Mouse (Mus musculus) heart, embryonic 15.5 days (tissue): ENCODE results near the gene Tmem91. TPM values are rescaled to one million over a fixed set of nuclear protein-coding genes. Genes with fewer than 3 reads are reported as not detected.

Source experiments
- ATAC-seq: fragments of 200-750 bp; cut with Nextera tagmentation; replicated peaks from 2 replicates; pipeline ENCODE4 v1.8.0; 2017; ENCODE audit warnings: low read depth, moderate TSS enrichment; ENCODE audit not compliant: insufficient number of reproducible peaks, insufficient read depth, low FRiP score
- H3K27ac ChIP-seq: fragments of 300-500 bp; sonication (generic); 2 replicates; pipeline ENCODE4 v1.5.1; 2015; ENCODE audit warnings: mild to moderate bottlenecking, inconsistent platforms
- H3K27me3 ChIP-seq: fragments of 300-500 bp; sonication (generic); 2 replicates; pipeline ENCODE4 v1.6.1; 2015; ENCODE audit warnings: inconsistent platforms
- H3K36me3 ChIP-seq: fragments of 300-500 bp; sonication (generic); 2 replicates; pipeline ENCODE4 v1.6.1; 2015; ENCODE audit warnings: mild to moderate bottlenecking, inconsistent platforms
- H3K4me1 ChIP-seq: fragments of 300-500 bp; sonication (generic); replicated peaks from 2 replicates; pipeline ENCODE4 v1.6.1; 2015; ENCODE audit warnings: inconsistent platforms
- H3K4me2 ChIP-seq: fragments of 300-500 bp; sonication (generic); 2 replicates; pipeline ENCODE4 v1.6.1; 2015; ENCODE audit warnings: inconsistent platforms, mild to moderate bottlenecking, moderate library complexity
- H3K4me3 ChIP-seq: fragments of 300-500 bp; sonication (generic); 2 replicates; pipeline ENCODE4 v1.5.1; 2015; ENCODE audit warnings: mild to moderate bottlenecking, inconsistent platforms
- H3K9ac ChIP-seq: fragments of 300-500 bp; sonication (generic); 2 replicates; pipeline ENCODE4 v1.6.1; 2015; ENCODE audit warnings: mild to moderate bottlenecking, inconsistent platforms
- H3K9me3 ChIP-seq: fragments of 300-500 bp; sonication (generic); replicated peaks from 2 replicates; pipeline ENCODE4 v1.6.1; 2016; ENCODE audit warnings: inconsistent platforms
- WGBS: fragments of 180-500 bp; shearing (Covaris S2); methylation state at CpG from one replicate; pipeline ENCODE4 v1.1.7; 2015; ENCODE audit warnings: mixed read lengths; 5-methylcytosine and 5-hydroxymethylcytosine counted together
- polyA plus RNA-seq: library from polyadenylated mRNA; unstranded; fragments of >200 nt; fragmentation: Nextera tagmentation; extraction: Ambion mirVana; gene quantifications from 2 replicates; pipeline ENCODE4 v1.2.1, GENCODE M21; 2015

The Tmem91 gene
- polyA plus RNA-seq, 1 experiment from 2014 or later: 1.8 TPM

DNA sequence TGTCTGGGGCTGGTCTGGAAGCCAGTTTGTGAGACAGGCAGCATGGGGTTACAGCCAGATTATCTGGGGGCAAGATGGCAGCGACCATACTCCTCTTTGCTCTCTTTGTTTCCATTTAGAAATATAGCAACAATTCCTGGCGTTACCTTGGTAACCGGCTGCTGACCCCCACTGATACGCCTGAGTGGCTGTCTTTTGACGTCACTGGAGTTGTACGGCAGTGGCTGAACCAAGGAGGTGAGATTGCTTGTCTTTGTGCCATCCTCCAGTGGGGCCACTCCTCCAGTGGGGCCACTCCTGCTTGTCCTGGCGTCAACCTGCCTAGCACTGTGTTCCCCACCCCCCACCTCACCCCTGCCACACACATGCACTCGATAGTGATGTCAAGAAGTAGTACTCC, 19.1 kb upstream of the Tmem91 start:
- peaks cover 4% of the 10 kb centered on the region; the same call in 1 of the 2 replicates for H3K36me3 ChIP-seq
- 72% methylated on average over 8 of the region's 8 CpGs for WGBS

DNA sequence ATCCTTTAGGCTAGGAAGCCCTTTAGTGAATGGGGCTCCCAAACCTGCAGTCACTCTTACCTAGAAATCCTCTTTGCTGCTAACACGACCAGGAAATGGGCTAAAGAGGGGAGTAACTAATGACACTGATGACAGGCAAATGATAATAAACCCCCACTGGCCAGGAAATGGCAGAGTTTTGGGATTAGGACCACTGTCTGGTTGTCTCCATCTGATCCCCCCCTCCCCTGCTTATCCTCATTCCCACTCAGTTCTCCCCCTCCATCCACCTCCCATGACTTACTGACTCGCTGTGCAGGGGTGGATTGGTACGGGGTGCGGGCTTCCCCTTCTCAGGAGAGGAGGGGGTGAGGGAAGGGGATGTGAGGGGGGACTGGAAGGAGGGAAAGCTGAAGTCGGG, 15.1 kb upstream of the Tmem91 start:
- peak overlapping the region; percentile 88 for H3K4me2 ChIP-seq
- H3K27ac ChIP-seq: peak overlapping the region; percentile 89
- no peak for ATAC-seq
- no peaks in the 10 kb centered on the region; the same call in 1 of the 2 replicates for H3K36me3 ChIP-seq
- H3K27me3 ChIP-seq: peaks cover 11% of the 10 kb centered on the region; the same call in 1 of the 2 replicates
- no peak overlapping the region for H3K9ac ChIP-seq
- peaks cover 34% of the 10 kb centered on the region for H3K4me1 ChIP-seq
- peak overlapping the region; percentile 77 for H3K4me3 ChIP-seq
- H3K9me3 ChIP-seq: no peaks in the 10 kb centered on the region
- WGBS: 40% methylated on average over 5 of the region's 5 CpGs

More for the DNA sequence above, 19.1 kb upstream of the Tmem91 start:
- Histone ChIP-seq H3K27ac (no peak overlapping the region), H3K4me3 (no peak overlapping the region), H3K9me3 (no peaks in the 10 kb centered on the region), H3K4me2 (no peak overlapping the region), H3K27me3 (peaks cover 11% of the 10 kb centered on the region; the same call in 1 of the 2 replicates), H3K9ac (no peak overlapping the region), H3K4me1 (peaks cover 9% of the 10 kb centered on the region)
- no peak for ATAC-seq

DNA sequence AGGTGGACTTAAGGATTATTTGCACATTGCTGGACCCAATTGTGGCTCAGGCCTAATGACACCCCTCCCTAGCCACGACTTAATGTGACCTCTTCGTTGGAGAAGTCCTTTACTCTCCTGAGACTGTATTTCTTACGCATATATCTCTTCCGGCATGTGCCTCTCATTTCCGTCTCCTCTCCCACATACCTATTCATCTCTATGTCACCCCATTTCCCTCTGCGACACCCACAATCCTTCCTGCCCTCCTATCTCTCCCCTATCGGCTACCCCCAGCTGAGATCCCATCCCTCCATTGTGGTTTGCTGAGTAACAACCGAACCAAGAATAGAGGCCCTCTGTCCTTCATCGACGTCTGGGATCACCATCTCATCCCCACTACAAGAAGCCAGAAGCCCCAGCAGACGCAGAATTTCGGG, 14.6 kb upstream of the Tmem91 start:
- 6% methylated on average over 12 of the region's 12 CpGs for WGBS
- no peaks in the 10 kb centered on the region; the same call in 1 of the 2 replicates for H3K36me3 ChIP-seq
- H3K27me3 ChIP-seq: peaks cover 11% of the 10 kb centered on the region; the same call in 1 of the 2 replicates
- H3K4me2 ChIP-seq: peak overlapping the region; percentile 88
- H3K27ac ChIP-seq: peak overlapping the region; percentile 89
- ATAC-seq: no peak
- 0 out of 2 replicates have a peak overlapping the region, but pooled peaks have one; percentile 81 for H3K9ac ChIP-seq
- peaks cover 34% of the 10 kb centered on the region for H3K4me1 ChIP-seq
- no peaks in the 10 kb centered on the region for H3K9me3 ChIP-seq
- peak overlapping the region; percentile 77 for H3K4me3 ChIP-seq

DNA sequence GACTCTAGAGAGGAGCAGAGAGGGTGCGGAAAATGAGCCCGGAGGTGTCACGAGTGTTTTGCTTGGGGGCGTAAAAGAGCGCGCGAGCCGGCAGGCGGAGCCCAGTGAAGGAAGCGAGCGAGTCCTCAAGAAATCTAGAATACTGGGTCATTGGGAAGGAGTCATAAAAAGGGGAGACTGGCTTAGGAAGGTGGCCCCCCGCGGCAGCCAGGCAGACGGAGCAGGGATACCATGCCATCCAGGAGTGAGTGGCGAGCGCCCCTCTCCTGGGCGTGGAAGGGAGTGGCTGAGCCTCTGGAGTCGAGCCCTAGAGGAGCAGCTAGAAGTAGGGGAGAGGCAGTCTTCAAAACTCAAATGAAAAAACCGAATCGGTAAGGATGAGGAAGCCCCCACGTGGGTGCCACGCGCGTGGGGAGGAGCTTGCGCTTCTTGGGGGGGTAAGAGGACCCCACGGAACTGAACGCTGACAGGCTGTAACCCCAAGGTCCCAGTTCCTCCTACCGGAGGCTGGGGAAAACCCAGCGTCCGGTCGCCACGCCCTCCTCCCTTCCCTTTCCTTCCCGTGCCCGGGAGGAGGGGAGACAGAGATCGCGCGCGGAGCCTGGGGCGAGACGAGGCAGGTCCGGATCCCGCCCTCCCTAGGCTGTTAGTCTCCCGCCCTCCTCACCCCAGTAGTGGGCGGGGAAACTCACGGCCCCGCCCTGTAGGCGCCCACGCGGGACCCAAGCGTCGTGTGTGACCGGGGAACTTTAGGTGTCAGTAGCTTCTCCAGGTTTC, 14.0 kb upstream of the Tmem91 start:
- no peaks in the 10 kb centered on the region; the same call in 1 of the 2 replicates for H3K36me3 ChIP-seq
- H3K9ac ChIP-seq: peak overlapping the region; percentile 81
- peak overlapping the region; percentile 89 for H3K27ac ChIP-seq
- no peaks in the 10 kb centered on the region for H3K9me3 ChIP-seq
- H3K27me3 ChIP-seq: peaks cover 11% of the 10 kb centered on the region; the same call in 1 of the 2 replicates
- H3K4me2 ChIP-seq: peak overlapping the region; percentile 88
- peak; percentile 68 for ATAC-seq
- 1% methylated on average over 48 of the region's 52 CpGs for WGBS
- peak overlapping the region; percentile 77 for H3K4me3 ChIP-seq
- H3K4me1 ChIP-seq: peaks cover 34% of the 10 kb centered on the region

DNA sequence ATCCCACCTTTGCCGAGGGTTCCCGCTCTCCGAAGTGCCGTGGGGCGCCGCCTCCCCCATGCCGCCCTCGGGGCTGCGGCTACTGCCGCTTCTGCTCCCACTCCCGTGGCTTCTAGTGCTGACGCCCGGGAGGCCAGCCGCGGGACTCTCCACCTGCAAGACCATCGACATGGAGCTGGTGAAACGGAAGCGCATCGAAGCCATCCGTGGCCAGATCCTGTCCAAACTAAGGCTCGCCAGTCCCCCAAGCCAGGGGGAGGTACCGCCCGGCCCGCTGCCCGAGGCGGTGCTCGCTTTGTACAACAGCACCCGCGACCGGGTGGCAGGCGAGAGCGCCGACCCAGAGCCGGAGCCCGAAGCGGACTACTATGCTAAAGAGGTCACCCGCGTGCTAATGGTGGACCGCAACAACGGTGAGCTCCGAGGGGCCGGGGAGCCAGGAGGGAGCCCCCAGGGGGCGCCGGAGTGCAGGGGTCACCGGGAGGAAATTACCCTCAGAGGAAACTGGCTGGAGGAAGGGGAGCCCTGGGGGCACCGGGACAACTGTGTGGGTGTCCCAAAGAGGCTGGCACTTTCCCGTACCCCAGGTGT, 12.9 kb upstream of the Tmem91 start:
- Histone ChIP-seq H3K27ac (peak overlapping the region; percentile 89), H3K27me3 (peaks cover 11% of the 10 kb centered on the region; the same call in 1 of the 2 replicates), H3K4me3 (peak overlapping the region; percentile 77), H3K36me3 (no peaks in the 10 kb centered on the region), H3K4me1 (peaks cover 38% of the 10 kb centered on the region), H3K9me3 (no peaks in the 10 kb centered on the region), H3K9ac (peak overlapping the region; percentile 81), H3K4me2 (peak overlapping the region; percentile 88)
- under 1% methylated on average over 47 of the region's 47 CpGs for WGBS
- no peak for ATAC-seq

DNA sequence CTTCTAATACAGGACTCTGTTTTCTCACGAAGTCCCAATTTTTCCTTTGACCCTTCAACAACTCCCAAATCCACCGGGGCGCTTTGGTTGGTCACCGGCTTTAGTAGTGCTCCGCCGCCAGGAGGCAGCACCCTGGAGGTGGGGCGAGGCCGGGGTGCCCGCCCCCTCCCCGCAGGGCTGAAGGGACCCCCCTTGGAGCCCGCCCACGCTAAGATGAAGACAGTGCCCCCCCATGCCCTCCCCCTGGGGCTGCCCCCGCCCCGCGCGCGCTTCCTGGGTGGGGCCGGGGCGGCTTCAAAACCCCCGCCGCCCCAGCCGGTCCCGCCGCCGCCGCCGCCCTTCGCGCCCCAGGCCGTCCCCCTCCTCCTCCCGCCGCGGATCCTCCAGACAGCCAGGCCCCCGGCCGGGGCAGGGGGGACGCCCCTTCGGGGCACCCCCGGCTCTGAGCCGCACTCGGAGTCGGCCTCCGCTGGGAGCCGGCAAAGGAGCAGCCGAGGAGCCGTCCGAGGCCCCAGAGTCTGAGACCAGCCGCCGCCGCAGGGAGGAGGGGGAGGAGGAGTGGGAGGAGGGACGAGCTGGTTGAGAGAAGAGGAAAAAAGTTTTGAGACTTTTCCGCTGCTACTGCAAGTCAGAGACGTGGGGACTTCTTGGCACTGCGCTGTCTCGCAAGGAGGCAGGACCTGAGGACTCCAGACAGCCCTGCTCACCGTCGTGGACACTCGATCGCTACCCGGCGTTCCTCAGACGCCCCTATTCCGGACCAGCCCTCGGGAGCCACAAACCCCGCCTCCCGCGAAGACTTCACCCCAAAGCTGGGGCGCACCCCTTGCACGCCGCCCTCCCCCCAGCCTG, 11.9 kb upstream of the Tmem91 start, which contains the start of gene Tgfb1:
Gene Tgfb1, plus strand, starts transcription at position 323 of the 852 bp plus-strand sequence.
- under 1% methylated on average over 47 of the region's 69 CpGs for WGBS
- H3K36me3 ChIP-seq: no peaks in the 10 kb centered on the region
- H3K9me3 ChIP-seq: no peaks in the 10 kb centered on the region
- peaks cover 38% of the 10 kb centered on the region for H3K4me1 ChIP-seq
- peak within 1 kb of the TSS; percentile 81 for H3K9ac ChIP-seq
- peak within 1 kb of the TSS; percentile 89 for H3K27ac ChIP-seq
- peak; percentile 56 for ATAC-seq
- peaks cover 11% of the 10 kb centered on the region; the same call in 1 of the 2 replicates for H3K27me3 ChIP-seq
- peak within 1 kb of the TSS; percentile 88 for H3K4me2 ChIP-seq
- H3K4me3 ChIP-seq: peak within 1 kb of the TSS; percentile 77

DNA sequence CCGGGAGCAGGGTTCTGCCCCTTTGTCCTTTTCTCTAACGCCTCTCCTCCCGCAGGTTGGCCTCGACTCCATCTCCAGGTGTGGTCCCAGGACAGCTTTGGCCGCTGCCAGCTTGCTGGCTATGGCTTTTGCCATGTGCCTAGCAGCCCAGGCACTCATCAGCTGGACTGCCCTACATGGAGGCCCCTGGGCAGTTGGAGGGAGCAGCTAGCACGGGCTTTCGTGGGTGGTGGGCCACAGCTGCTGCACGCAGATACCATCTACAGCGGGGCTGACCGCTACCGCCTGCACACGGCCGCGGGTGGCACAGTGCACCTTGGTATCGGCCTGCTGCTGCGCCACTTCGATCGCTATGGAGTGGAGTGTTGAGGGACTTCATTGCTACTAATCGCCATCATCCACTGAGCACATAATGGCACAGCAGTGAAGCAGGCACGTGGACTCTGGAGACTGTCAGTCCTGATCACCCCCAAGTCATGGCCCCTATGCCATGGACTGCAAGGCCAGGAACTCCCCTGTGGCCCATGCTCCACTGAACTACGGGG, 11.0 kb upstream of the Tmem91 start:
- no peak for ATAC-seq
- Histone ChIP-seq H3K9ac (0 out of 2 replicates have a peak overlapping the region, but pooled peaks have one; percentile 81), H3K36me3 (no peaks in the 10 kb centered on the region), H3K27ac (peak overlapping the region; percentile 89; the same call in 1 of the 2 replicates), H3K27me3 (peaks cover 11% of the 10 kb centered on the region; the same call in 1 of the 2 replicates), H3K4me3 (peak overlapping the region; percentile 77), H3K9me3 (no peaks in the 10 kb centered on the region), H3K4me1 (peaks cover 47% of the 10 kb centered on the region), H3K4me2 (peak overlapping the region; percentile 88)
- WGBS: 74% methylated on average over 21 of the region's 21 CpGs

DNA sequence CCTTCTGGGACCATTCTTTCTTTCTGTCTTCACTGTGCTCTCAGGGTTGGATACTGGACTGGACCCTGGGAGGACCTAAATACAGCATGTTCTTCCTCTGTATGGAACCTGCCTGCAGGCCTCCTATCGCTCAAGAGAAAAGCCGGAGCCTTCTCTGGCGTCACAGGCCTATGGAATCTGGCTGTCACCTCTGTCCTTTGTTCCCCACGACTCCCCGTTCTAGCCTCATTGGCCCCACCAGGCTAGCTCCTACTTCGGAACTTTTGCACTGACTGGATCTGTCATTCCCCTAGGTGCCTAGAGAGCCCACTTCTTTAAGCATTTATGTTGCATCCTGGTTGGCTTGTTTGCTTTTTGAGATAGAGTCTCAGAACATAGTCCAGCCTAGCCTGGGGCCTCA, 9.7 kb upstream of the Tmem91 start:
- Histone ChIP-seq H3K9me3 (no peaks in the 10 kb centered on the region), H3K27ac (no peak overlapping the region), H3K4me3 (no peak overlapping the region), H3K9ac (no peak overlapping the region), H3K27me3 (peaks cover 4% of the 10 kb centered on the region; the same call in 1 of the 2 replicates), H3K4me1 (peaks cover 51% of the 10 kb centered on the region), H3K36me3 (no peaks in the 10 kb centered on the region), H3K4me2 (no peak overlapping the region)
- ATAC-seq: no peak
- 81% methylated on average over 6 of the region's 6 CpGs for WGBS

DNA sequence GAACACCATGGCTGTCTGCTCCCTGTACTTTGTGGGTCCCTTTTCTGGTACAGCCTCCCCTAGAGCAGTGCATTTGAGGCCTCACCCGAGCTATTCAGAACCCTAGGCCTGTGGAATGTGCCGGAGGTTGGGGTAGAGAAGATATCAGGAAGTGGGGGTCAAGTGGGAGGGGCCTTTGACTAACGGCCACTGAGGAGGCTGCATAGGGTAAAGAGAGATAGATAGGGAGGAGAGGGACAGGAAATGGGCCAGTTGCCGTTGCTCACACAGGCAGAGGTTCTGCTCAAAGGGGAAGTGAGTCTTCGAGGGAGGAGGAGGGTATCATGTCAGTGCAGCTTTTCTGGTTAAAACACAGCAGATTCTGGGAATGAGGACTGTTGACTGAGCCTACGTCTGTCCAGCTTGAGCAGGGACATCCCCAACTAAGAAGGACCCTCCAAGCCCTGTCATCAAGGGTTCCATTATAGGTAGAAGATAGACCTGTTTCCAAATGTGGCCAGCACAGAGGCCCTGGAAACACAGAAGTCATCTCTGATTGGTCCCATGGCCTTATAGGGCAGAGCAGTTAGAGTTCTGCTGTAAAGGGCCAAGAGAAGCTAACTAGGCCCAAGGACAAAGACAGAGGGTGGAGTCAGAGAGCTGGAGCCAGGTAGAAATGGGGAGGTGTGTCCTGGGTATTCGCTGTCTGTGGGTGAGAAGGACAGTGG, 8.7 kb upstream of the Tmem91 start:
- ATAC-seq: no peak
- Histone ChIP-seq H3K9ac (no peak overlapping the region), H3K4me3 (no peak overlapping the region), H3K36me3 (no peaks in the 10 kb centered on the region), H3K4me1 (peaks cover 44% of the 10 kb centered on the region), H3K27ac (peak overlapping the region; percentile 33; the same call in 1 of the 2 replicates), H3K27me3 (no peaks in the 10 kb centered on the region), H3K9me3 (no peaks in the 10 kb centered on the region), H3K4me2 (no peak overlapping the region)
- WGBS: 44% methylated on average over 7 of the region's 7 CpGs
